Mouse (Mus musculus): ENCODE results near the gene Lyl1.

Lyl1 gene

DNA sequence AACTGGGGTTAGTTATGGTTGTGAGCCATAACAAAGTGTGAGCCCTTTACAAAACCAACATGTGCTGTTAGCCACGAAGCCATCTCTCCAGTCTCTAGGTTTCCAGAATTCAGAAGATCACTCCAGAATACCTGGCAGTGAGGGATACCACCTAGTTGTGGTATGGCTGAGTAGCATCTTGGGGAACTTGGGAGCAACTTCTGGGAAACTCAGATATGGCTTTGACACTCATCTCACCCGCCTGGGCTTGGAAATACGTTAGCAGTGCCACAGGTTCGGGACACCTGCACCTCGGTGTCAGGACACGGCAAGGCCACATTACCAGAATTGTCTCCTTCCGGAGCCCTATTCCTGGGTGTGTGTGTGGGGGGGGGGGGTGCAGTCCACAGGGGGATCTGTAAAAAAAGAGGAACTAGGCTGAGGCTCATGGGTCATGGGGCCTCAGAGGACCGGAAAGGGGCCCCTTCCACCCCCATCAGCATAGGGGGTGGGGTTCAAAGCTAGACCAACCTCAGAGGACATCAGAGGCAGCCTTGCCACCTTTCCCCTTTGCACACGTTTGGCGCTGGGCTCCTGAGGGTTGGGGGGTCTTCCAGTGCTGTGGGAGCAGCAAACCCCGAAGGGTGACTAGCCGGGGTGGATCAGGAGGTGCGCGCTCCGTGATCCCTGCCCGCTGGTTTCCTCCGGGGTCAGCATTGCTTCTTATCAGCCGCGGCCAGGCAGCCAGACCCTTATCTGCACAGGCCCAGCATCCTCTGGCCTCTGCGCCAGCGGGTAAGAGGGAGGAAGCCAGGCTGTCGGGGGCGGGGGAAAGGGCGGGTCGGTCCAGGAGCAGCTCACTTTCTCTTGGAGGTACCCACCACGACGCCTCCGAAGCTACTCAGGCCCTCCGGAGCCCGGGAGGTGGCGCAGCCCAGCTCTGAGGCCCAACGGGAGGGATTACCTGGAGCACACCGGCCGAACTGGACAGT is at the start of gene Lyl1:
TSS of gene Lyl1 (plus strand) at position 517 of the 971 bp plus-strand sequence.
- no peak for DNase-seq (ENCODE audit: low read depth, low spot score)

DNA sequence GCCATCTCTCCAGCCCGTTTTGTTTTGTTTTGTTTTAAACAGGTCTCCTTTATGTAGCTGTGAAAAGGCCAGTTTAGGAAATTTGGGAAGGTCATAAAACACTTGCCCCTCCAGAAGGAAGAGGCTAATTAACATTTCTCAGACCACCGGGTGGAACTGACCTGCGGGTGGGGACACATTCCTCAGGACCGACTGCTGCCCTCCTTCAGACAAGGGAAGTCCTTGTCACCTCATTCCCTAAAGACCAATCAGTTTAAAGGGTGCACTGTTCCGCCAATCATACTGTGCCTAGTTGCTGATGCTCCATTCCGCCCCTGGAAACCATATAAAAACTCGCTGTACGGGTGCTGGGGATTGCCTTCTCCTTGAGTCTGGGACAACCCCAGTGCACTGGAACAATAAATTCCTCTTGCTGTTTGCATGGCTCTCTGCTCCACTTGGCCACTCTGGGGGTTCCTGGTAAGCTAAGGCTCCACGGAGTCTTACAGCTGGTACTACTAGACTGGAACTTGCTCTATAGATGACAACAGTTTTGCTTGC is 48.1 kb upstream of the Lyl1 start:
- DNase-seq (ENCODE audit: low read depth, low spot score) = no peak

- DNase-seq (ENCODE audit: low read depth, low spot score) = no peak
Observed at GRCm38 (mm10) chr8:84654597-84654996, 46.7 kb upstream of the Lyl1 start.

- no peak for DNase-seq (ENCODE audit: low read depth, low spot score)
Observed at GRCm38 (mm10) chr8:84655336-84656190, 45.7 kb upstream of the Lyl1 start.

DNA sequence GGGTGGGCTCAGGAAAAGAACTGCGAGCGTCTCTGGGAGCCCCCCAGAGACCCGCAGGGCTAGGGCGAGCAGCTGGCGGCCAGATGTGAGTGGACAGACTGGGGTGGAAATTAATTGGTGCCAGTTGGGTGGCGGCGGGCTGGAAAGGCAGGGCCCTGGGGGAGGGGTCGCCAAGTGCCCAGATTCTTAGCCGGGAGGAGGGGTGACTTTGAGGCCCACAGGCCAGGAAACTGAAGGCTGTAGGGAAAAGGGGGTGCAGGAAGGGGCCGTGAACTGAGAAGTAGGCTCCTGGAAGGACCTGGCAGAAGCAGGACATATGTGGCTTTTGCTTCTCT is 45.1 kb upstream of the Lyl1 start:
- DNase-seq (ENCODE audit: low read depth, low spot score) = no peak

DNA sequence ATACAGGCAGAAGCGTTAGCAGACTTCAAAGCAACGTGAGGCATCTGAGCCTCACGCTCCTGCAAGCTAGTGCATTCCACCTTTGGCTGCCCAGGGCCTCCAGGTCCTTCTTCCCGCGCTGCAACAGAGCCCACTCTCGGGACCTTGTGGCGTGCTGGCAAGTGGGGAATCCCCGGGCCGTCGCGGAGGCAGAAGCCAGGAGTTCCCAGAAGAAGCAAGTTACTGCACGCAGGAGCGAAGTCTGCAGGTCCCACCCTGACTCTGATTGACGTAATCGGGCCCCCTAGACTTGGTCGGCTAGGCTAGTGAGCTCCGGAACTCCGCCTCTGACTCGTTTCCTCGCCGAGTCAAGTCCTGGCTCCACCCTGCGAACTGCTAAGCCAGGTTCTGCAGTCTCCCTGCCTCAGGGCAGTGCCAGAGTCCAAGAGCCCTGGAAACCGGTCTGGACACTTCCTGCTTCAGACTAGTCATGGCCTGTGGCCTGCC is 44.6 kb upstream of the Lyl1 start:
- no peak for DNase-seq (ENCODE audit: low read depth, low spot score)

GRCm38 (mm10) chr8:84657203-84657602 is 44.1 kb upstream of the Lyl1 start:
- no peak for DNase-seq (ENCODE audit: low read depth, low spot score)

- DNase-seq (ENCODE audit: low read depth, low spot score) = no peak
Observed at GRCm38 (mm10) chr8:84657680-84658079, 43.6 kb upstream of the Lyl1 start.

GRCm38 (mm10) chr8:84658951-84659350 is 42.3 kb upstream of the Lyl1 start:
- DNase-seq (ENCODE audit: low read depth, low spot score) = no peak

DNA sequence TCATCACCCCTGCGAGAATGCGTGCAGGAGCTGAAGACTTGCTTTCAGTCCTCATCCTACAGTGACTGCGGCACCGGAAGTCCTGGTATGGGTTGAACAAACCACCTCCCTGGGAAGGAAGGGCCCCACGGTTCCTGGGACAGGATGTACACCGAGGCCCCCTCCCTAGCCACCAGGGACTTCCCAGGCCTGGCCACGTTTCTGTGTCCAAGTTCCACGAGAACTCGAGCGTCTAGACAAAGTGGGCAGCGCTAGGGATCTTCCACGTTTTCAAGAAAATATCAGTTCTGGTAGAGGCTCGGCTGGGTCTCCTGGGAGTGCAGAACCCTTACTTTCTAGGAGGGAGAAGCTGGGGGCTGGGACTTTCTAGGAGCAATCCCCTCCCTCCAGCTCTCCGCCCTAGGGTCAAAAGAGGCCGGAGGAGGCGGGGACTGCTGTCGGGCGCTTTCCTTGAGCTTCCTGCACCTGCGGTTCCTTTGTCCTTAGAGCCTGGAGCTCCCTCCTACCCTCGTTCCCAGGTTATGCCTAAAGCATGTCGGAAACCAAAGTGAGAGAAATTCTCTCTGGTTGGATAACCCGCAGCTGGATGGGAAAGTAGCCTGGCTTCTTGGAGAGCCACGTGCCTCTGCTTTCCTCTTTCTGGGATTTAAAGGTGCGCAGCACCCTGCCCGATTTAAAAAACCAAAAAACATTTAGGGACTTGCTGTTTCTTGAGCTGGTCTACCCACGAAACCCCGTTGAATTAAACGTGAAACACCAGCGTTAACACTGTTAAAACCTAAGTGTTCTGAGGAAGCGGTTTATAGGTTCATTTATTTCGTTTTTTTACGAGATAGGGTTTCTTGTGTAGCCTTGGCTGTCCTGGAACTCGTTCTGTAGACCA is 41.1 kb upstream of the Lyl1 start:
- no peak for DNase-seq (ENCODE audit: low read depth, low spot score)

DNA sequence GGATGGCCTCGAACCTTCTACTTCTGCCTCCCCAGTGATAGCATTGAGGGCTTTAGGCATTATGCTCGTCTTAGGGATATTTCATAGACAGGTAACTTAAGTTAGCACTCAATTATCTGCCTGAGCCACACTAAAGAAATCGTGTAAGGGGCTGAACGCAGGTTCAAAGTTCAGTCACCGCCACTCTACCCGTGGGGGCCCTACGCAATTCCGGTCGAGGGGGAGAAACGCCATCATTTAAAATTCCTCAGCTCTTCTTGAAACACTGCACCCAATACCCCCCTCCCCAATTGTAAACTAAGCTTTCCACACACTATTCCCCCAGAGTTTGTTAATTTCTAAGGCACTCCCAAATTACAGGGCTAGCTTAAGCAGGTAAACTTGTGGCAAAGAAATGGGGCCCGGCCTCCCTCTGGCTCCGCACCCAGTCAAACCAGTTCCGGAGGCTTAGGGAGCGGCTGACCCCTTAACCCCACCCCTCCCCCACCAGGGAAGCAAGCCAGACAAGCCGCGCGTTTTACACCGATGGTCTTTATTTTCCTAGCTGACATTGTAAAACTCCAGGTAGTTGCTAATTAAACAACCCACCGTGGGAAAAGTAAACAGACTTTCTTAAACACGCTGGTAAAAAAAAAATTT is 40.3 kb upstream of the Lyl1 start:
- no peak for DNase-seq (ENCODE audit: low read depth, low spot score)

DNA sequence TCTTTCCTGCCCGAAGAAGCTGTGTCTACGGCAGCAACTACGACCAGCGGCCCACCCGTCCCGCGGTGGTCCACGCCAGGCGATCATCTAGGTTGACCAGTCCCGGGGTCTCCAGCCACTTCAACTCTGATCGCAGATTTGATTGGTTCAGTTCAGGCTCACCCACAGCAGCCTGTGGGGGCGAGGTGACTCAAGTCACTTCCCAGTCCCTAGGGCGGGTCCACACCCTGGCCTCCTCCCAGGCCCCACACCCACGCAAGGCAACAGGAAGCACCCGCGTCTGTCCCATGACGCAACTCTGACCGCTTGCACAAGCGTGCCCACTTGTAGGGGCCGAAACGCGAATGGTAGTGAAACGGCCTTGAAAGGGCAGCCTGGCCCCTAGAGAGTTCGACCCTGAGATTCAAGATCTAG is 39.8 kb upstream of the Lyl1 start:
- DNase-seq (ENCODE audit: low read depth, low spot score) = no peak

DNA sequence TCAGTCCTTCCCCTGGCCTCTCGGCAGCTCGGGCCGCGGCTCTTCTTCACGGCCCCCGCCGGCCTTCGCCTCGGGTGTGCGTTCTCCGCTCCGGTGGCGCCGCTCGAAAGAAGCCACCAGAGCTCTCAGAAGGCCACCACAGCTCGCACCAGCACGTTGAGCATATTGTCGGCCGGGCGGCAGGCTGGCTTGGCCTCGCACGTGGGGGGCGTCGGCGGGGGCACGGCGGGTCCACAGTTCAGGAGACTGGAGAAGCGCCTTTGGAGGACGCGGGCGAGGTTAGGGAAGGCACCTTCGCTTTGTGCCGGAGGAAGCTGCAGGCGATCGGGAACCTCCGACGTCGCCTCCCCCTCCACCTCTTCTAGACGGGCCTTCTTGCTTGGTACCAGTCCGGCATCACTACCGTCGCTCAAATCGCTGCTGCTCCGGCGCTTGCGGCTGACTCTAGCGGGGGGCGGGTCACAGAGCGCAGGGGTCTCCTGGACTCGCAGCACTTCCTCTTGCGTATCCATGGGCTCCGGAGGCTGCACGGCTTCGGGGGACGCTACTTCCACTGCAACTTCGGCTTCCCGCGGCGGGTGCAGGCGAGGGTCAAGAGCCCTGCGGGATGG is 39.2 kb upstream of the Lyl1 start:
- no peak for DNase-seq (ENCODE audit: low read depth, low spot score)

DNA sequence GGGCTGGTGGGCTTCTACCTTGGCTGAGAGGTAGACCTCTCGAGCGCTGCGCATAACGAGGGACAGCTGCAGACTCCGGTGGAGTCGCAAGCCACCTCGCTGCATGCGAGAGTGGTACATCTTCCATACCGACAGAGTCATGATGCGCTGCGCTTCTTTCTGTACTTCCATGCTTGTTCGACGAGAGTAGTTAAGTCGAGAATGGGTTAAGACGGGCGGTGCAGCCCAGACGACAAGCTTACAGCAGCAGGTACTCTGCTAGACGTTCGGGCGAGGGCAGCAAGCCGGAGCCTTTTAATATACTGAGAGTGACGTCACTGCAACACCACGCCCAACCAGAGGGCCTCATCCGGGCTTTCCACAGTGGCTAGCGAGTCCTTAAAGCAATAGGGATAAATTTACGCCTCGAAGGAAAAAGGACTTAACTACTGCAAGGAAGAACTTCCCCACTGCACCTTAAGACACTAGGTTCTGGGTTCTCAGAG is 38.6 kb upstream of the Lyl1 start, which contains the start of gene Ier2:
TSS of gene Ier2 (minus strand) at position 272 of the 485 bp plus-strand sequence.
- no peak for DNase-seq (ENCODE audit: low read depth, low spot score)

DNA sequence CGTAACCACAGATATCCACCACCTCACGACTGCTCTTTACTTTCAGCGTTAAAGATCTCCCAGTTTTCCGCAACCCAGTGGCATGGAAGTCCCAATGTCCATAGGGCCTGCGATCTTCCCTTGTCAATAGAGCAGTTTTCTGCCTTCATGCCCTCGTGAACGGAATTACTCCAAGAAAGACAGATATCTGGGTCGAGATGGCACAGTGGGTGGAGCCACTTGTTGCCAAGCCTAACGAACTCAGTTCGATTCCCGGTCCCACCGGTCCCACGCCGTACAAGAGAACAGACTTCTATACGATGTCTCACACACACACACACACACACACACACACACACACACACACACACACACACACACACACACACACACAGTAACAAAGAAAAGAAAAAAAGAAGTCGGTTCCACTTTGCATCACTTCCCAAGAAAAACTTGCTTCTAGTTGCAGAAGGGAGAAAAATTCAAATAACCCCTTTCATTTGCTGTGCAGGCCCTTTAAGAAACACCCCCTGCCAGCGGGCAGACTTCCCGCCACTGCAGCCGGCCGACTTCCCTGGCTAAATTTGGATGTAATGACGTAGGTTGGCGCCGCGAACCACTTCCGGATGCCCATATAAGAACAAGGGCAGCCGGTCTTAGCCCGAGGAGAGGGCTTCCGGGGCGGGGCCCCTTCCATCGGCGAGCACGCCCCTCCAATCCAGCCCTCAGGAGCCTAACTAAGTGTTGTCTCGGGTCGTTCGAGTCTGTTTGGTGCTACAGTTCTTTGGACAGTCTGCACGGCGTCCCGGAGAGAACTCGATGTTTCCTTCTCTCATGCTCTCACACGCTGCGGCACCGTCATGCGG is 37.6 kb upstream of the Lyl1 start:
- DNase-seq (ENCODE audit: low read depth, low spot score) = peak; percentile 98

GRCm38 (mm10) chr8:84664566-84665384 is 36.5 kb upstream of the Lyl1 start:
- no peak for DNase-seq (ENCODE audit: low read depth, low spot score)

DNA sequence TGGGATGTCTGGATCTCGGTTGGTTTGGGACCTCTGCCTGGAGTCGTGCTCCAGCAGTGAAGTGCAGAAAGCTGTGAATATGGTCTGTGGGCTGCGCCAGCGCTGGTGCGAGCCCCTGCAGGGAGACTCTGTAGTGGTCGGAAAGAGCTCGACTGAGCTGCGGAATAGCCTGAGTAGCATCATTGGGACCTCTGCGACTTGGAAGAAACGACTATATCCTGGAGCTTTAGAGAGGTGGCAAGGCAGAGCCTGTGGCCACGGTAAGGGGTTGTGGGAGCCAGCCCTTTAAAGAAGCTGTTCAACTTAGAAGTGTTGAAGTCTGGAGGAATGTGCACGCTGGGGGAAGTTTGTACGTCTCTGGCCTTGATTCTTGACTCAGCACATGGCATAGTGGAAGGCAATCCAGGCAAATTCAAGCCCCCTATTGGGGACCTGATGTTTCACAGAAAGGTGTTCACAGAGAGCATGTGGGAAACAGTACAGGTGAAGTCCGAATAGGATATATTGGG is 35.8 kb upstream of the Lyl1 start:
- no peak for DNase-seq (ENCODE audit: low read depth, low spot score)

GRCm38 (mm10) chr8:84668081-84668480 is 33.2 kb upstream of the Lyl1 start:
- DNase-seq (ENCODE audit: low read depth, low spot score) = no peak

All from WW6 (cell line).